Mouse (Mus musculus) midbrain, embryonic 14.5 days (tissue): ENCODE results near the gene Fam90a1a. TPM values are rescaled to one million over a fixed set of nuclear protein-coding genes. Genes with fewer than 3 reads are reported as not detected.

Experiments used
- ATAC-seq: fragments of 200-750 bp; cut with Nextera tagmentation; 2 replicates; pipeline ENCODE4 v1.8.0; 2017; ENCODE audit warnings: moderate number of reproducible peaks, moderate library complexity; ENCODE audit not compliant: low FRiP score, low TSS enrichment
- DNase-seq: peaks from one replicate; pipeline ENCODE4 v3.0.0-alpha.2; 2015
- H3K27ac ChIP-seq: fragments of 300-500 bp; sonication (generic); replicated peaks from 2 replicates; pipeline ENCODE4 v1.5.1; 2014; ENCODE audit warnings: mild to moderate bottlenecking, low read depth, low read length, moderate library complexity
- H3K27me3 ChIP-seq: fragments of 300-500 bp; sonication (generic); 2 replicates; pipeline ENCODE4 v1.6.1; 2014; ENCODE audit warnings: low read length, control low read depth, mixed read lengths; ENCODE audit not compliant: control insufficient read depth, insufficient read depth
- H3K36me3 ChIP-seq: fragments of 300-500 bp; sonication (generic); 2 replicates; pipeline ENCODE4 v1.6.1; 2014; ENCODE audit warnings: low read length, control low read depth; ENCODE audit not compliant: control insufficient read depth, insufficient read depth
- H3K4me1 ChIP-seq: fragments of 300-500 bp; sonication (generic); 2 replicates; pipeline ENCODE4 v1.6.1; 2014; ENCODE audit warnings: mild to moderate bottlenecking, antibody characterized with exemption, low read length, control low read depth; ENCODE audit not compliant: control insufficient read depth, insufficient read depth
- H3K4me2 ChIP-seq: fragments of 300-500 bp; sonication (generic); 2 replicates; pipeline ENCODE4 v1.6.1; 2014; ENCODE audit warnings: mild to moderate bottlenecking, low read length, moderate library complexity
- H3K4me3 ChIP-seq: fragments of 300-500 bp; sonication (generic); replicated peaks from 2 replicates; pipeline ENCODE4 v1.5.1; 2014; ENCODE audit warnings: low read depth, low read length
- H3K9ac ChIP-seq: fragments of 300-500 bp; sonication (generic); replicated peaks from 2 replicates; pipeline ENCODE4 v1.6.1; 2014; ENCODE audit warnings: mild to moderate bottlenecking, low read length, moderate library complexity
- H3K9me3 ChIP-seq: fragments of 300-500 bp; sonication (generic); 2 replicates; pipeline ENCODE4 v1.6.1; 2016; ENCODE audit warnings: low read length, control low read depth, mixed read lengths; ENCODE audit not compliant: control insufficient read depth
- WGBS: fragments of 180-500 bp; shearing (Covaris S2); extraction: QIAGEN DNeasy Blood & Tissue Kit; methylation state at CpG from one replicate; pipeline ENCODE4 v1.1.7; 2014; 5-methylcytosine and 5-hydroxymethylcytosine counted together
- polyA plus RNA-seq: library from polyadenylated mRNA; unstranded; fragments of >200 nt; fragmentation: Nextera tagmentation; extraction: Ambion mirVana; gene quantifications from 2 replicates; pipeline ENCODE4 v1.2.1, GENCODE M21; 2014

Gene Fam90a1a
- polyA plus RNA-seq, 1 experiment from 2014 or later, result not detected

DNA sequence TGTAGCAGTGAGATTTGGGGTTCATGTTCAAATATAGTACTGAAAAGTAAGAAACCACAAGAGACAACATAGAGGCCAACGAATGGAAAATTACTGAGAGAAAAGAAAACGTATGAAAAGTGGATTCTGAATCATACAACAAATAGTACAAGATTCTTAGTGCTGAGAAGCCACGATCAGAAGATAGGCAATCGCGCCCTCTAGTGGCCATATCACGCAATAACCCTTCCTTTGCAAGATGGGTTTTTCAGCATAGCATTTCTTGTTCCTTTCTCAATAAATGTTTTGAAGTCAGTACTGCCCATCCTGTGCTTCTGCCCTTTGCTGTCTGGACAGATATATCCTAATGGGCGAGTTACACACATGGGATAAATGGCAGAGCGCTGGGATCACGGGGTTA, 3.2 kb upstream of the Fam90a1a start:
- no peaks in the 10 kb centered on the region for H3K9me3 ChIP-seq
- no peaks in the 10 kb centered on the region for H3K27me3 ChIP-seq
- H3K4me3 ChIP-seq, result no peak overlapping the region
- no peak for ATAC-seq
- no peak overlapping the region for H3K27ac ChIP-seq
- WGBS, result 7% methylated on average over 9 of the region's 9 CpGs
- H3K36me3 ChIP-seq, result no peaks in the 10 kb centered on the region
- peak; percentile 79 for DNase-seq
- no peaks in the 10 kb centered on the region for H3K4me1 ChIP-seq
- H3K4me2 ChIP-seq, result no peak overlapping the region
- H3K9ac ChIP-seq, result no peak overlapping the region

DNA sequence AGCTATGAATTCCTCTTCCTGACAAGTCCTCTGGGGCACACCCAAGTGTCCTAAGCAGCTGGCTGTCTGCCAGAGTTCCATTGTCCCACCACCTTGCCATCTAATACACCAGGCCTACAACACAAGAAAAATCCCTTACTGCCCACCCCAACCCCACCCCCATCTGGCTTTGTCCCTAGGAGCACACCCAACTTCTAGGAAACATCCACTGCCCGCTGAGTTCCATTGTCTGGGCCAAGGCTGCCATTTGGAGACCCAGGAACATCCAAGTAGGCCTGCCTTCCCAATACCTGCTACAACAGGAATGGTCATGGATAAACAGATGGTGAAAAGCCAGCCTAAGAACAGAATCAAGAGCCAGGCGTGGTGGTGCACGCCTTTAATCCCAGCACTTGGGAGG, 2.2 kb upstream of the Fam90a1a start:
- Histone ChIP-seq H3K27me3 (no peaks in the 10 kb centered on the region), H3K4me3 (no peak overlapping the region), H3K27ac (no peak overlapping the region), H3K9me3 (no peaks in the 10 kb centered on the region), H3K9ac (no peak overlapping the region), H3K4me1 (no peaks in the 10 kb centered on the region), H3K4me2 (no peak overlapping the region), H3K36me3 (no peaks in the 10 kb centered on the region)
- DNase-seq (no peak), ATAC-seq (no peak)
- 82% methylated on average over 3 of the region's 3 CpGs for WGBS

DNA sequence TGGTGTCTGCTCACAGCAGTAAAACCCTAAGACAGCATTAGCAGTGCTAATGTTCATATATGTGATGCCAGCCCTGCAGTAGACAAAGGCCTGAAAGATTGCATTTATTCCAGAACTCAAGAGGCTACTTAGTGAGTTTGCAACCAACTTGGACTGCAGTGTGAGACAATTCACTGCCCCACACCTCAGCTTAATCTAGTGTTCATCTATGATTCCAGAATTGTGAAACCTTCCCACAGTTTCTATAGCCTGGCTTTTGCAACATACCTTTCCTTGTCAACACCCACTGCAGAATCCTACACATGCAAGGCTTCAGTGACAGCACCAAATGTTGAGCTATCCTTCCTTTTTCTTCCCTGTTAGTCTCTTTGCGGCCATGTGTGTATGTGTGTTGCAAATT, 8.1 kb downstream of the Fam90a1a start:
- Histone ChIP-seq H3K27me3 (no peaks in the 10 kb centered on the region), H3K9ac (no peak overlapping the region)

DNA sequence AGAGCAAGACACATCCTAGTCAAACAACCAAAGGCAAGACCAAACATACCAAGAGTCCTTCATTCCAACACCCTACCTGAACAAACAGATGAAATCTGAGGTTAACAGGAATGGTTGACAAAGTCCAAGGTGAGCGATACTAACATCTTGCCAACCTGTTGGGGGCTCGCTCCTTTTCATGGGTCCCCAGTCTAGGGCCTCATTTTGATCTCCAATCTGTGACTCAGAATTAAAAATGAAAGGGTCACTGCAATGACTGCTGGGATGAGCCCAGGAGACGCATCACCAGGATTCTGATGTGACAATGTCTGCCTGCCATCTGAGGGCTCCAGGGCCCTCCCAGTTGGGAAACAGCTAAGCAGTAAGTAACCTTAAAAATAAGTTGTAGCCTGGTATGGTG, 11.0 kb downstream of the Fam90a1a start, which contains the start of gene Ccdc70:
Gene Ccdc70 (plus strand): TSS at position 301 of the 400 bp plus-strand sequence.
- H3K4me1 ChIP-seq, result no peaks in the 10 kb centered on the region
- WGBS, result 92% methylated on average over 3 of the region's 3 CpGs
- H3K9ac ChIP-seq, result no peak within 1 kb of the TSS
- H3K4me2 ChIP-seq, result no peak within 1 kb of the TSS
- no peaks in the 10 kb centered on the region for H3K27me3 ChIP-seq
- no peak for DNase-seq
- H3K36me3 ChIP-seq, result no peaks in the 10 kb centered on the region
- H3K27ac ChIP-seq, result no peak within 1 kb of the TSS
- H3K9me3 ChIP-seq, result no peaks in the 10 kb centered on the region
- ATAC-seq, result no peak
- H3K4me3 ChIP-seq, result no peak within 1 kb of the TSS

More for the DNA sequence above, 8.1 kb downstream of the Fam90a1a start:
- ATAC-seq (no peak), DNase-seq (no peak)
- Histone ChIP-seq H3K4me3 (no peak overlapping the region), H3K36me3 (no peaks in the 10 kb centered on the region), H3K9me3 (no peaks in the 10 kb centered on the region), H3K27ac (no peak overlapping the region), H3K4me1 (no peaks in the 10 kb centered on the region), H3K4me2 (no peak overlapping the region)
- WGBS, result 95% methylated on average over 1 of the region's 1 CpGs

DNA sequence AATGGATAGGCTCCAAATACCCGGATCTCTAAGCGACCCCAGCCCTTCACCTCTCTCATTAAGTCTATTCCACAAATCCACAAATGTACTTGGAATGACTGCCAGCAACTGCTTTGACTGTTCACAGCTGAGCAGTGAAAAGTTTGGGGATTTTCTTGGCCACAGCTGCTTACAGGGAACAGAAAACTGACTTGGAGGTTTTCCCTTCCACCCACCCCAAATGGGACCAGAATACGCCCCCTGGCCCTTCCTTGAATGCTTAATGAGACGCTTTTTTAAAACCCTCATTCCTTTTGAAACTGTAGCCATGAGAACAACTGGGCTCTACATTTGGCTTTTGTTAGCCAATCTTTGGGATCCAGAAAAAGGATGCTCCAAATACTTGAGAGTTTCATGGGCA, 19.7 kb downstream of the Fam90a1a start:
- no peaks in the 10 kb centered on the region for H3K36me3 ChIP-seq
- no peak overlapping the region for H3K9ac ChIP-seq
- no peak overlapping the region for H3K4me3 ChIP-seq
- H3K4me1 ChIP-seq, result no peaks in the 10 kb centered on the region
- DNase-seq (peak; percentile 28), ATAC-seq (no peak)
- H3K27me3 ChIP-seq, result no peaks in the 10 kb centered on the region
- H3K9me3 ChIP-seq, result no peaks in the 10 kb centered on the region
- H3K27ac ChIP-seq, result 0 out of 2 replicates have a peak overlapping the region, but pooled peaks have one; percentile 26
- no peak overlapping the region for H3K4me2 ChIP-seq
- 48% methylated on average over 4 of the region's 4 CpGs for WGBS

DNA sequence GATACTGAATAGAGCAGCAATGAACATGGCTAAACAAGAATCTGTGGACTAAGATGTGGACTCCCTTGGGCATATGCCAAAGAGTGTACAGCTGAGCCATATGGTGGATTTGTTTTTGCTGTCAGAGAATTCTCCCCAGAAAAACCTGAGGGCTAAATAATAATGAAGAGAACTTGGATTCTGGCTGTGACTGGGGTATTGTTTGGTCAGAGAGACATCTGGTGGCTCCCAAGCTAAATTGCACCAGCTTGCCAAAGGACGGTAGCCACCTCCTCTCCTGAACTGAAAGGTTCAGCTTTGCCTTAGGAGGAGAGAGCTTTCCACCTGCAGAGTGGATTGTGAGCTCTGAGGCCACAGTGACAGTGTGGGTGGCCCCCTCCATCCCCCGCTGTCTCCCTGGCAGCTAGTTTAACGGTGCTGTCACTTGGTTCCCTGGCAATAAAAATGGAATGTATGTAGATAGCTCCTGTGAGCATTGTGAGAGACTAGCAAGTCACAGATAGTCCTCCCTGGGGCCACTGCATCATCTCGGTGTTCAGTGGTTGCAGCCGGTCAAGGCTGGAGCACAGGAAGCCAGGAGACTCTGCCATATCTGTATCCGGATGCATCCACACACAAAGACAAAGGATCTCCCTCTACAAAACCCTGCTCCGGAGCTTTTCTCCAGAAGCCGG, 23.3 kb downstream of the Fam90a1a start:
- no peak overlapping the region for H3K27ac ChIP-seq
- no peak overlapping the region for H3K4me3 ChIP-seq
- peak; percentile 70 for DNase-seq
- 56% methylated on average over 8 of the region's 8 CpGs for WGBS
- H3K27me3 ChIP-seq, result no peaks in the 10 kb centered on the region
- no peaks in the 10 kb centered on the region for H3K36me3 ChIP-seq
- no peak overlapping the region for H3K9ac ChIP-seq
- H3K9me3 ChIP-seq, result no peaks in the 10 kb centered on the region
- H3K4me2 ChIP-seq, result no peak overlapping the region
- 0 out of 2 replicates have a peak, but pooled peaks have one; percentile 53 for ATAC-seq
- no peaks in the 10 kb centered on the region for H3K4me1 ChIP-seq

DNA sequence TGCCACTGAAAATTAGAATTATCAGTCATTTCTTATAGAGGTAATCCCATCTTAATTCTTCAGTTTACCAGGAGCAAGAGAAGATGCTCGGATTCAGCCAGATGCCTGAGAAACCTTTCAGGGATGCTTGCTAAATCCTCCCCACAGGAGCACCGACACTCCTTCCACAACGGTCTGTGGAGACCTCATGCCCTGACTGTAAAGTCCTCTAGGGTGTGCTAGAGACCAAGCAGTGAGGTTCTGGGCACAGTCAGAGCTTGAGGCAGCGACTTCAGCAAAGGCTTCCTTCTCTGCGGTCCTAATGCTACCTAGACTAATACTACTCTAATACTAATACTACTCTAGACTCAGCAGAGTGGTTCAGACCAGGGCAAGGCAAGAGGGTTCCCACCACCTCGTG, 33.7 kb downstream of the Fam90a1a start:
- Histone ChIP-seq H3K27ac (no peak overlapping the region), H3K4me1 (no peaks in the 10 kb centered on the region), H3K9me3 (no peaks in the 10 kb centered on the region), H3K27me3 (no peaks in the 10 kb centered on the region), H3K9ac (no peak overlapping the region), H3K36me3 (no peaks in the 10 kb centered on the region), H3K4me3 (no peak overlapping the region), H3K4me2 (no peak overlapping the region)
- 25% methylated on average over 6 of the region's 6 CpGs for WGBS
- DNase-seq (peak; percentile 71), ATAC-seq (peak; percentile 71; the same call in 1 of the 2 replicates)

DNA sequence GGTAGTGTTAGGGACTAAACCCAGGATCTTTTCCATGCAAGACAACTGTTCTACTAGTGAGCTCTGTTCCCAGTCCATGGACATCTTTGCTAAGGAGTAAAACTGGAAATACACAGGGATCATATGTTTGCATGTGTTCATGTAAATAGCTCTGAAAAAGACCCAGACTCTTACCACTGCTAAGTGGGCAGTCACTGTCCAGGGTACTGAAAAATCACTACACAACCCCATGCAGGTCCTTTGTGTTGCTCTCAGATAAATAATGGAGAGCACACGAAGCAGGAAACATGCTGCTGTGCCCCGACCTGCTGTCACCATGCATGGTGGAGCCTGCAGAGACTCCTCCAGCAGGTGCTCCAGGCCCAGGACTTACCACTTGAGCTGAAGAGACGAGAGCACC, 36.7 kb downstream of the Fam90a1a start:
- no peak for DNase-seq
- Histone ChIP-seq H3K4me1 (no peaks in the 10 kb centered on the region), H3K27me3 (no peaks in the 10 kb centered on the region), H3K4me3 (no peak overlapping the region), H3K9me3 (no peaks in the 10 kb centered on the region), H3K9ac (no peak overlapping the region), H3K36me3 (no peaks in the 10 kb centered on the region), H3K27ac (no peak overlapping the region), H3K4me2 (no peak overlapping the region)
- no peak for ATAC-seq
- 55% methylated on average over 3 of the region's 3 CpGs for WGBS
